Mouse (Mus musculus): ENCODE data around the gene Zpbp2. TPM values are rescaled to one million over a fixed set of nuclear protein-coding genes. Genes with fewer than 3 reads are reported as not detected.

Gene Zpbp2
- total and polyA plus RNA-seq, 3 experiments, result 0.12 to 0.58 TPM; not detected in 1

- Histone ChIP-seq H3K9me3 (replicated peaks; ENCODE audit: insufficient read depth, low read length) (no peaks in the 10 kb centered on the region), H3K36me3 (ENCODE audit: control insufficient read depth in 1 of 2, insufficient read depth in 2 of 2, low read length in 2 of 2) (no peaks in the 10 kb centered on the region), H3K27me3 (ENCODE audit: control insufficient read depth in 1 of 2, insufficient read depth in 2 of 2, low read length in 2 of 2) (peaks cover 9 to 19% of the 10 kb centered on the region in 2 experiments), H3K4me1 (ENCODE audit: control insufficient read depth in 1 of 2, insufficient read depth in 2 of 2, low read length in 2 of 2) (no peaks in the 10 kb centered on the region), H3K9ac (ENCODE audit: control insufficient read depth, low read depth, low read length, poor library complexity, severe bottlenecking) (no peak overlapping the region), H3K79me2 (ENCODE audit: control insufficient read depth, insufficient read depth, low read length, poor library complexity) (no peaks in the 10 kb centered on the region), H3K4me3 (ENCODE audit: control insufficient read depth in 1 of 2, insufficient read depth in 1 of 2, low read depth in 2 of 2, low read length in 2 of 2) (no peak overlapping the region), H3K27ac (ENCODE audit: control insufficient read depth, low read depth, low read length) (no peak overlapping the region)
- DNase-seq (ENCODE audit: low read depth, low spot score), result no peak
- no peak for TF ChIP-seq RCOR1 (IDR thresholded peaks at IDR 0.05; ENCODE audit: low read depth, low read length)
- no peak for TF ChIP-seq POLR2AphosphoS5 (IDR thresholded peaks at IDR 0.05; ENCODE audit: borderline replicate concordance, low read depth, low read length)
- TF ChIP-seq CHD2 (IDR thresholded peaks at IDR 0.05; ENCODE audit: low read length), result no peak
- TF ChIP-seq USF2 (IDR thresholded peaks at IDR 0.05; ENCODE audit: borderline replicate concordance in 1 of 2, insufficient read depth in 1 of 2, low read depth in 1 of 2, low read length in 2 of 2), result no peak
- TF ChIP-seq CHD1 (IDR thresholded peaks at IDR 0.05; ENCODE audit: low read depth, low read length), result no peak
- no peak for TF ChIP-seq NRF1 (IDR thresholded peaks at IDR 0.05; ENCODE audit: insufficient read depth, low read depth, low read length, poor library complexity, severe bottlenecking)
- no peak for TF ChIP-seq ZNF384 (IDR thresholded peaks at IDR 0.05; ENCODE audit: low read depth, low read length)
- TF ChIP-seq ELF1 (IDR thresholded peaks at IDR 0.05; ENCODE audit: low read depth, low read length), result no peak
- no peak for TF ChIP-seq SMC3 (IDR thresholded peaks at IDR 0.05; ENCODE audit: low read depth, low read length)
Observed at GRCm38 (mm10) chr11:98513356-98513936, 37.5 kb upstream of the Zpbp2 start.

GRCm38 (mm10) chr11:98520468-98520867 lies 30.4 kb upstream of the Zpbp2 start:
- peaks cover 41 to 57% of the 10 kb centered on the region in 2 experiments for H3K27me3 ChIP-seq (ENCODE audit: control insufficient read depth in 1 of 2, insufficient read depth in 2 of 2, low read length in 2 of 2)
- no peaks in the 10 kb centered on the region for H3K79me2 ChIP-seq (ENCODE audit: control insufficient read depth, insufficient read depth, low read length, poor library complexity)
- H3K9ac ChIP-seq (ENCODE audit: control insufficient read depth, low read depth, low read length, poor library complexity, severe bottlenecking), result no peak overlapping the region
- TF ChIP-seq TAL1 (IDR thresholded peaks at IDR 0.05; ENCODE audit: low read length), result no peak
- TF ChIP-seq MAFK (IDR thresholded peaks at IDR 0.05; ENCODE audit: borderline replicate concordance, low read depth, low read length), result no peak
- no peak for TF ChIP-seq RAD21 (IDR thresholded peaks at IDR 0.05; ENCODE audit: low read depth, low read length)
- TF ChIP-seq MXI1 (IDR thresholded peaks at IDR 0.05; ENCODE audit: low read depth, low read length), result no peak
- H3K4me1 ChIP-seq (ENCODE audit: control insufficient read depth in 1 of 2, insufficient read depth in 2 of 2, low read length in 2 of 2), result no peaks in the 10 kb centered on the region
- no peak overlapping the region for H3K27ac ChIP-seq (ENCODE audit: control insufficient read depth, low read depth, low read length)
- H3K4me3 ChIP-seq (ENCODE audit: control insufficient read depth in 1 of 2, insufficient read depth in 1 of 2, low read depth in 2 of 2, low read length in 2 of 2), result no peak overlapping the region
- DNase-seq (ENCODE audit: low read depth, low spot score), result no peak
- H3K36me3 ChIP-seq (ENCODE audit: control insufficient read depth in 1 of 2, insufficient read depth in 2 of 2, low read length in 2 of 2), result no peaks in the 10 kb centered on the region
- H3K9me3 ChIP-seq (replicated peaks; ENCODE audit: insufficient read depth, low read length), result no peaks in the 10 kb centered on the region

- no peaks in the 10 kb centered on the region for H3K4me1 ChIP-seq (ENCODE audit: control insufficient read depth in 1 of 2, insufficient read depth in 2 of 2, low read length in 2 of 2)
- TF ChIP-seq MYC (IDR thresholded peaks at IDR 0.05; ENCODE audit: low read depth, low read length) (no peak), MAX (IDR thresholded peaks at IDR 0.05; ENCODE audit: low read length) (no peak), HCFC1 (IDR thresholded peaks at IDR 0.05; ENCODE audit: low read depth, low read length) (no peak), ZMIZ1 (IDR thresholded peaks at IDR 0.05; ENCODE audit: low read depth, low read length) (no peak), NRF1 (IDR thresholded peaks at IDR 0.05; ENCODE audit: insufficient read depth, low read depth, low read length, poor library complexity, severe bottlenecking) (no peak), MEF2A (IDR thresholded peaks at IDR 0.05; ENCODE audit: extremely low read depth, insufficient replicate concordance, low read depth, low read length, poor library complexity, severe bottlenecking) (no peak), RAD21 (IDR thresholded peaks at IDR 0.05; ENCODE audit: low read depth, low read length) (no peak), ZC3H11A (IDR thresholded peaks at IDR 0.05; ENCODE audit: low read depth, low read length) (no peak), TBP (IDR thresholded peaks at IDR 0.05; ENCODE audit: low read depth, low read length) (no peak), POLR2AphosphoS5 (IDR thresholded peaks at IDR 0.05; ENCODE audit: borderline replicate concordance, low read depth, low read length) (no peak), TAL1 (IDR thresholded peaks at IDR 0.05; ENCODE audit: low read length) (no peak), KAT2A (conservative IDR thresholded peaks at IDR 0.05; ENCODE audit: low read depth, low read length) (no peak), EP300 (IDR thresholded peaks at IDR 0.05; ENCODE audit: low read depth in 1 of 2, low read length in 2 of 2) (no peak), UBTF (IDR thresholded peaks at IDR 0.05; ENCODE audit: borderline replicate concordance, insufficient read depth, low read depth, low read length) (no peak), CHD1 (IDR thresholded peaks at IDR 0.05; ENCODE audit: low read depth, low read length) (no peak), E2F4 (IDR thresholded peaks at IDR 0.05; ENCODE audit: borderline replicate concordance, low read depth, low read length) (no peak)
Observed at GRCm38 (mm10) chr11:98525140-98525539, 25.8 kb upstream of the Zpbp2 start.

More at GRCm38 (mm10) chr11:98525140-98525539, 25.8 kb upstream of the Zpbp2 start:
- H3K27ac ChIP-seq (ENCODE audit: control insufficient read depth, low read depth, low read length), result no peak overlapping the region
- H3K79me2 ChIP-seq (ENCODE audit: control insufficient read depth, insufficient read depth, low read length, poor library complexity), result no peaks in the 10 kb centered on the region
- no peaks in the 10 kb centered on the region for H3K36me3 ChIP-seq (ENCODE audit: control insufficient read depth in 1 of 2, insufficient read depth in 2 of 2, low read length in 2 of 2)
- no peaks in the 10 kb centered on the region for H3K9me3 ChIP-seq (replicated peaks; ENCODE audit: insufficient read depth, low read length)
- no peak overlapping the region for H3K4me3 ChIP-seq (ENCODE audit: control insufficient read depth in 1 of 2, insufficient read depth in 1 of 2, low read depth in 2 of 2, low read length in 2 of 2)
- H3K9ac ChIP-seq (ENCODE audit: control insufficient read depth, low read depth, low read length, poor library complexity, severe bottlenecking), result no peak overlapping the region
- H3K27me3 ChIP-seq (ENCODE audit: control insufficient read depth in 1 of 2, insufficient read depth in 2 of 2, low read length in 2 of 2), result peaks cover 53 to 91% of the 10 kb centered on the region in 2 experiments
- no peak for DNase-seq (ENCODE audit: low read depth, low spot score)
